Mouse (Mus musculus) neural tube, embryonic 15.5 days (tissue): Measurements from ENCODE around the gene Klk14. TPM values are rescaled to one million over a fixed set of nuclear protein-coding genes. Genes with fewer than 3 reads are reported as not detected.
"Not testable (repeated sequence)": the region's sequence is repeated elsewhere in the genome, so short reads cannot be mapped to it uniquely, and the experiment has no call there.

Experiments
- ATAC-seq: fragments of 200-750 bp; cut with Nextera tagmentation; 2 replicates; pipeline ENCODE4 v1.8.0; 2017; ENCODE audit warnings: mild to moderate bottlenecking, moderate TSS enrichment, moderate library complexity; ENCODE audit not compliant: low FRiP score
- H3K27ac ChIP-seq: fragments of 300-500 bp; sonication (generic); replicated peaks from 2 replicates; pipeline ENCODE4 v1.5.1; 2015; ENCODE audit warnings: mild to moderate bottlenecking, inconsistent platforms
- H3K27me3 ChIP-seq: fragments of 300-500 bp; sonication (generic); replicated peaks from 2 replicates; pipeline ENCODE4 v1.6.1; 2015; ENCODE audit warnings: inconsistent platforms
- H3K36me3 ChIP-seq: fragments of 300-500 bp; sonication (generic); 2 replicates; pipeline ENCODE4 v1.6.1; 2015; ENCODE audit warnings: inconsistent platforms
- H3K4me1 ChIP-seq: fragments of 300-500 bp; sonication (generic); 2 replicates; pipeline ENCODE4 v1.6.1; 2015; ENCODE audit warnings: inconsistent platforms
- H3K4me2 ChIP-seq: fragments of 300-500 bp; sonication (generic); 2 replicates; pipeline ENCODE4 v1.6.1; 2015; ENCODE audit warnings: inconsistent platforms, mild to moderate bottlenecking, moderate library complexity
- H3K4me3 ChIP-seq: fragments of 300-500 bp; sonication (generic); replicated peaks from 2 replicates; pipeline ENCODE4 v1.5.1; 2015; ENCODE audit warnings: mild to moderate bottlenecking, inconsistent platforms
- H3K9ac ChIP-seq: fragments of 300-500 bp; sonication (generic); replicated peaks from 2 replicates; pipeline ENCODE4 v1.6.1; 2015; ENCODE audit warnings: mild to moderate bottlenecking, inconsistent platforms
- H3K9me3 ChIP-seq: fragments of 300-500 bp; sonication (generic); replicated peaks from 2 replicates; pipeline ENCODE4 v1.6.1; 2016; ENCODE audit warnings: inconsistent platforms
- WGBS: fragments of 180-500 bp; shearing (Covaris S2); methylation state at CpG from one replicate; pipeline ENCODE4 v1.1.7; 2015; ENCODE audit warnings: mixed read lengths; 5-methylcytosine and 5-hydroxymethylcytosine counted together
- polyA plus RNA-seq: library from polyadenylated mRNA; unstranded; fragments of >200 nt; fragmentation: Nextera tagmentation; extraction: Ambion mirVana; gene quantifications from 2 replicates; pipeline ENCODE4 v1.2.1, GENCODE M21; 2015

Klk14 gene
- not detected in 2 replicates for polyA plus RNA-seq

- H3K4me3 ChIP-seq = no peak within 1 kb of the TSS
- H3K27ac ChIP-seq = no peak within 1 kb of the TSS
- ATAC-seq = no peak
- H3K9me3 ChIP-seq = no peaks in the 10 kb centered on the region
- no peaks in the 10 kb centered on the region for H3K27me3 ChIP-seq
- H3K4me1 ChIP-seq = no peaks in the 10 kb centered on the region
- H3K36me3 ChIP-seq = no peaks in the 10 kb centered on the region
- no peak within 1 kb of the TSS for H3K4me2 ChIP-seq
- H3K9ac ChIP-seq = no peak within 1 kb of the TSS
Observed at GRCm38 (mm10) chr7:43690118-43690517, at the start of gene Klk14. TSS of gene Klk14 (plus strand) at chr7:43690418.

DNA sequence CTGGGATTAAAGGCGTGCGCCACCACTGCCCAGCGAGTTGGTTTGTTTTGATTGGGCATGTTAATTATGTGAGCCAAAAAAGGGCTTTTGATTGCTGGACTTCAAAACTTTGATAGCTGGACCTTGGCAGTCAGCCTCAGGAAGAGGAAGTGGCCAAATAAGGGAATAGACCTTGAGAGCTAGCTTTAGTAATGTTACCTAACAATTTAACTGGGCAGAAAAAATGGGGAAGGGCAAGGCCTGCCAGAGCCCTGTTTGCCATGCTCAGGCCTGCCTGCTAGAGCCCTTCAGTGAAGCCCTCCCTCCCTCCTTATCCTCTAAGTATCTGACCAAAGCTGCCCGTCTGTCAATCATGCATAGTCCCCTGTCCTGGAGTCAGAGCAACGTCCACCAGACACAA is 47.6 kb upstream of the Klk14 start:
- no peak overlapping the region for H3K9ac ChIP-seq
- no peak overlapping the region for H3K4me2 ChIP-seq
- H3K36me3 ChIP-seq = no peaks in the 10 kb centered on the region
- no peaks in the 10 kb centered on the region for H3K27me3 ChIP-seq
- whole genome bisulfite sequencing = 85% methylated on average over 5 of the region's 5 CpGs
- H3K4me3 ChIP-seq = no peak overlapping the region
- no peaks in the 10 kb centered on the region for H3K9me3 ChIP-seq
- H3K4me1 ChIP-seq = no peaks in the 10 kb centered on the region
- ATAC-seq = no peak
- H3K27ac ChIP-seq = no peak overlapping the region

GRCm38 (mm10) chr7:43643046-43643652 is 47.1 kb upstream of the Klk14 start:
- Histone ChIP-seq H3K9ac (no peak overlapping the region), H3K27me3 (no peaks in the 10 kb centered on the region), H3K27ac (no peak overlapping the region), H3K36me3 (no peaks in the 10 kb centered on the region), H3K4me2 (no peak overlapping the region), H3K9me3 (no peaks in the 10 kb centered on the region), H3K4me3 (no peak overlapping the region), H3K4me1 (no peaks in the 10 kb centered on the region)
- ATAC-seq = no peak
- WGBS = 82% methylated on average over 17 of the region's 17 CpGs

GRCm38 (mm10) chr7:43652683-43653082 is 37.5 kb upstream of the Klk14 start:
- Histone ChIP-seq H3K27me3 (no peaks in the 10 kb centered on the region), H3K4me3 (no peak overlapping the region), H3K27ac (no peak overlapping the region), H3K36me3 (no peaks in the 10 kb centered on the region), H3K9ac (no peak overlapping the region), H3K4me1 (no peaks in the 10 kb centered on the region), H3K9me3 (no peaks in the 10 kb centered on the region), H3K4me2 (no peak overlapping the region)
- WGBS = 88% methylated on average over 6 of the region's 6 CpGs
- no peak for ATAC-seq

DNA sequence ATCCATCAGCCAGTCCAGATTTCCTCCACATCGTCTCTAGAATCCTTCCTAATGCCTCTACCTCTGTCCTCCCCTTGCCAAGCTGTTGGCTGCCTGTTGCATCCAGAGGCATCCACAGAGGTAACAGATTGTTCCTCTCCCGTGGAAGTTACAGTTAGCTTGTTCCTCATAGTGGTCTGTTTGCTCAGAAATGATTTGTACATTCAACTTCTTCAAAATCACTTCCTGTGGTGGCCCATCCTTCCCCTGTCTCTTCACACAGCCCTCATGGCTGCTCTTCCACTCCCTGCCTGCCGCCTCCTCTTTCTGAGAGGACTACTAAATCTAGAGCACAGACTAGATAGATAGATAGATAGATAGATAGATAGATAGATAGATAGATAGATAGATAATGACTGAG is 35.7 kb upstream of the Klk14 start:
- no peak overlapping the region for H3K9ac ChIP-seq
- no peak overlapping the region for H3K4me3 ChIP-seq
- H3K4me1 ChIP-seq = no peaks in the 10 kb centered on the region
- no peak overlapping the region for H3K4me2 ChIP-seq
- H3K27ac ChIP-seq = no peak overlapping the region
- no peak for ATAC-seq
- no peaks in the 10 kb centered on the region for H3K27me3 ChIP-seq
- H3K36me3 ChIP-seq = no peaks in the 10 kb centered on the region
- no peaks in the 10 kb centered on the region for H3K9me3 ChIP-seq
- 80% methylated on average over 3 of the region's 3 CpGs for WGBS

DNA sequence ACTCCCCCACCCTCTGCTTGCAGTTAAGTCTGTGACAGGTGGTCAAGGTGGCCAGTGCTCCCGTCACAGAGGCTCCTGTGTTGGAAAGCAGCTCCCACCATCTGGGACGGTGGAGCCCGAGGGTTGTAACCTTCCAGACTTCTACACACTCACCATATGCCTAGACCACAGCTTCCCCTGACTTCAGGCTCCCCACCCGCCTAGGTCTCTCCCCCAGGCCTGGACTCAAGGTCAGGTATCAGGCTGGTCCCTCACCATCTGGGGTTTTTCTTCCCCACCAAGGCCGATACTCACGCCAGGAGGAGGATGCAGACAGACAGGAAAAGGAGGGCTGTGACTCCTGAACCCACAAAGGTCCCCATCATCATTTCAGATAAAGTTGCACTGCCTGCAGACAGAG is 34.0 kb upstream of the Klk14 start:
- Histone ChIP-seq H3K4me3 (no peak overlapping the region), H3K27me3 (no peaks in the 10 kb centered on the region), H3K4me1 (no peaks in the 10 kb centered on the region), H3K9me3 (no peaks in the 10 kb centered on the region), H3K27ac (no peak overlapping the region), H3K36me3 (no peaks in the 10 kb centered on the region), H3K9ac (no peak overlapping the region), H3K4me2 (no peak overlapping the region)
- 76% methylated on average over 6 of the region's 6 CpGs for WGBS
- ATAC-seq = no peak

- Histone ChIP-seq H3K9ac (no peak within 1 kb of the TSS), H3K9me3 (no peaks in the 10 kb centered on the region), H3K27me3 (no peaks in the 10 kb centered on the region), H3K4me2 (no peak within 1 kb of the TSS), H3K36me3 (no peaks in the 10 kb centered on the region), H3K4me3 (no peak within 1 kb of the TSS), H3K4me1 (no peaks in the 10 kb centered on the region), H3K27ac (no peak within 1 kb of the TSS)
- no peak for ATAC-seq
- WGBS = 83% methylated on average over 1 of the region's 1 CpGs
Observed at GRCm38 (mm10) chr7:43660002-43660401, 30.2 kb upstream of the Klk14 start, which contains the start of gene Siglece. TSS of gene Siglece (minus strand) at chr7:43660161.

- no peak overlapping the region for H3K4me3 ChIP-seq
- H3K4me1 ChIP-seq = no peaks in the 10 kb centered on the region
- H3K36me3 ChIP-seq = no peaks in the 10 kb centered on the region
- no peak overlapping the region for H3K9ac ChIP-seq
- 92% methylated on average over 1 of the region's 1 CpGs for WGBS
- H3K4me2 ChIP-seq = no peak overlapping the region
- H3K27me3 ChIP-seq = no peaks in the 10 kb centered on the region
- no peak for ATAC-seq
- no peak overlapping the region for H3K27ac ChIP-seq
- H3K9me3 ChIP-seq = no peaks in the 10 kb centered on the region
Observed at GRCm38 (mm10) chr7:43662804-43663203, 27.4 kb upstream of the Klk14 start.

DNA sequence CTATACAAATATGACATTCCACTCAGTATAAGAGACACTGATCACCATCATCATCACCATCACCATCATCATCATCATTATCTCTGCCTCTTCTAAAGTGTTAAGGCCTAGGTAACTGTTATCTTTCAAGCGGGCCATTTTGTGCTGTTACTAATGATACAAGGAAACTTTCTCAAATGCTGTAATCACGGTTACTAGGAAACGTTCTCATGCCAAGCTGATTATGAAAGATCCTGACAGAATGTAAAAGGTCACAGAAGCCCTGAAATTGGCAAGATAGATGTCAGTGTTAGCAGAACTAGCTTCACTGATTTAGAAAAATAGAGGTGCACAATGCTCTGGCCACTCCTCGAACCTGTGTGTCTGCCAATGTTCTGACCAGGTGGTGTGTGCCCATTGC is 23.0 kb upstream of the Klk14 start:
- 93% methylated on average over 4 of the region's 4 CpGs for WGBS
- H3K27ac ChIP-seq, H3K4me3 ChIP-seq, H3K4me1 ChIP-seq, H3K9ac ChIP-seq, ATAC-seq, H3K4me2 ChIP-seq, H3K9me3 ChIP-seq, H3K27me3 ChIP-seq, H3K36me3 ChIP-seq: not testable (repeated sequence)

- Histone ChIP-seq H3K9me3 (no peaks in the 10 kb centered on the region), H3K36me3 (no peaks in the 10 kb centered on the region), H3K4me1 (peaks cover 13% of the 10 kb centered on the region), H3K4me3 (no peak overlapping the region), H3K27ac (no peak overlapping the region), H3K27me3 (no peaks in the 10 kb centered on the region), H3K4me2 (no peak overlapping the region), H3K9ac (no peak overlapping the region)
- no peak for ATAC-seq
- WGBS = 32% methylated on average over 3 of the region's 3 CpGs
Observed at GRCm38 (mm10) chr7:43668582-43668981, 21.6 kb upstream of the Klk14 start.

- WGBS = 69% methylated on average over 11 of the region's 11 CpGs
- no peaks in the 10 kb centered on the region for H3K27me3 ChIP-seq
- no peaks in the 10 kb centered on the region for H3K9me3 ChIP-seq
- peak overlapping the region; percentile 69 for H3K4me2 ChIP-seq
- peaks cover 19% of the 10 kb centered on the region for H3K36me3 ChIP-seq
- peak; percentile 58 for ATAC-seq
- peaks cover 13% of the 10 kb centered on the region for H3K4me1 ChIP-seq
- peak overlapping the region; percentile 43; the same call in 1 of the 2 replicates for H3K27ac ChIP-seq
- H3K4me3 ChIP-seq = peak overlapping the region; percentile 66
- H3K9ac ChIP-seq = peak overlapping the region; percentile 72
Observed at GRCm38 (mm10) chr7:43671064-43671808, 19.0 kb upstream of the Klk14 start.

DNA sequence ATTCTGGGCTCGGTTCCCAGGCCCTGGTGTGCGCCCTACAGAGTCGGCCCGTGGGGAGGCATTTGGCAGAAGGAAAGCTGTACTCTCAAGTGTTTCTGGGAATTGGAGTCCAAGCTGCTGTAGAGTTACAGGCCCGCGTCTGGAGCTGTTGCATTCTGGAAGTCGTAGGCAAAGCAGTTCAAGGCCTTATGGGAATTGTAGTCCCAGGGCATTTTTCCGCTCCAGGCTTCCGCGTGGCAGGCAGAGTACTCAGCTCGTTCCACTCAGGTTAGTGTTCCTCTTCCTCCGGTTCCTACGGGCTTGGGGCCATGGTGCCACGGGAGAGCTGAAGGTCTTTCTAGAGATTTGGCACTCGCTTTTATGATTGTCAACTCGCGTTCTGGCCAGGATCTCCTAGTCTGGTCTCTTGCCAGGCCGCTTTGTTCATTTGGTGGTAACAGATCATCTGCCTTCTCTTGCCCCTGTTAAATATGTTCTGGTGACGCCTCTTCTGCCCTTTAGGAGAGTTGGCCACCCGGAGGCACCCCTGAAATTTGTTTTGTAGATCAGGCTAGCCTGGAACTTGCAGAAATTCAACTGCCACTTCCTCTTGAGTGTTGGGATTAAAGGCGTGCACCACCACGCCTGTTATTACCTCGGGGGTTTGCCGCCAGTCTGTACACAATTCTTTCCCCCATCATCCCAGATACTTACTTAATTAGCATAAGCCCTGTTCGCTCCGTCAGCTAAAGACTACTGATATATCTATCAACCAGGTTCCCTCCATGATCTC is 18.2 kb upstream of the Klk14 start, which contains the start of gene Ctu1:
Ctu1 (plus strand) TSS at position 208 of the 772 bp plus-strand sequence.
- Histone ChIP-seq H3K4me1 (peaks cover 13% of the 10 kb centered on the region), H3K4me3 (peak within 1 kb of the TSS; percentile 66), H3K9ac (peak within 1 kb of the TSS; percentile 72), H3K36me3 (peaks cover 27% of the 10 kb centered on the region), H3K27ac (peak within 1 kb of the TSS; percentile 60), H3K27me3 (no peaks in the 10 kb centered on the region), H3K9me3 (no peaks in the 10 kb centered on the region), H3K4me2 (peak within 1 kb of the TSS; percentile 69)
- WGBS = under 1% methylated on average over 26 of the region's 26 CpGs
- peak; percentile 95 for ATAC-seq
